Mouse (Mus musculus): ENCODE measurements around the gene Mansc4. TPM values are rescaled to one million over a fixed set of nuclear protein-coding genes. Genes with fewer than 3 reads are reported as not detected.

Mansc4 gene
- polyA plus RNA-seq, 1 experiment = not detected

- H3K4me3 ChIP-seq (ENCODE audit: insufficient read depth, low read depth, low read length) = peak overlapping the region; percentile 85
- H3K4me1 ChIP-seq (ENCODE audit: control insufficient read depth, insufficient read depth, insufficient read length, low read length) = peaks cover 10% of the 10 kb centered on the region
- no peak overlapping the region for H3K27ac ChIP-seq (replicated peaks; ENCODE audit: low read depth, low read length)
These were observed 5.3 kb upstream of the Mansc4 start for GRCm38 (mm10) chr6:147092136-147092535.

- H3K4me3 ChIP-seq (ENCODE audit: insufficient read depth, low read depth, low read length) = peak within 1 kb of the TSS; percentile 85
- peak within 1 kb of the TSS; percentile 69 for H3K27ac ChIP-seq (replicated peaks; ENCODE audit: low read depth, low read length)
- peaks cover 10% of the 10 kb centered on the region for H3K4me1 ChIP-seq (ENCODE audit: control insufficient read depth, insufficient read depth, insufficient read length, low read length)
These were observed 4.6 kb upstream of the Mansc4 start, which contains the start of gene Klhl42 for GRCm38 (mm10) chr6:147091136-147092120. Gene Klhl42, plus strand, starts transcription at chr6:147091379.

- H3K4me1 ChIP-seq (ENCODE audit: control insufficient read depth, insufficient read depth, insufficient read length, low read length) = peaks cover 10% of the 10 kb centered on the region
- no peak overlapping the region for H3K27ac ChIP-seq (replicated peaks; ENCODE audit: low read depth, low read length)
- no peak overlapping the region for H3K4me3 ChIP-seq (ENCODE audit: insufficient read depth, low read depth, low read length)
These were observed 3.4 kb upstream of the Mansc4 start for GRCm38 (mm10) chr6:147090191-147090590.

GRCm38 (mm10) chr6:147088517-147088916, 1.7 kb upstream of the Mansc4 start:
- peaks cover 4% of the 10 kb centered on the region; the same call in 1 of the 2 replicates for H3K4me1 ChIP-seq (ENCODE audit: control insufficient read depth, insufficient read depth, insufficient read length, low read length)
- H3K4me3 ChIP-seq (ENCODE audit: insufficient read depth, low read depth, low read length) = no peak overlapping the region
- H3K27ac ChIP-seq (replicated peaks; ENCODE audit: low read depth, low read length) = no peak overlapping the region

GRCm38 (mm10) chr6:147087736-147088135, 904 bp upstream of the Mansc4 start:
- Histone ChIP-seq H3K4me3 (ENCODE audit: insufficient read depth, low read depth, low read length) (no peak overlapping the region), H3K27ac (replicated peaks; ENCODE audit: low read depth, low read length) (no peak overlapping the region), H3K4me1 (ENCODE audit: control insufficient read depth, insufficient read depth, insufficient read length, low read length) (no peaks in the 10 kb centered on the region; the same call in 1 of the 2 replicates)

GRCm38 (mm10) chr6:147085398-147086040, 1.3 kb downstream of the Mansc4 start:
- no peak overlapping the region for H3K27ac ChIP-seq (replicated peaks; ENCODE audit: low read depth, low read length)
- no peaks in the 10 kb centered on the region for H3K4me1 ChIP-seq (ENCODE audit: control insufficient read depth, insufficient read depth, insufficient read length, low read length)
- no peak overlapping the region for H3K4me3 ChIP-seq (ENCODE audit: insufficient read depth, low read depth, low read length)

GRCm38 (mm10) chr6:147079919-147080318, 6.9 kb downstream of the Mansc4 start:
- no peak overlapping the region for H3K4me3 ChIP-seq (ENCODE audit: insufficient read depth, low read depth, low read length)
- H3K27ac ChIP-seq (replicated peaks; ENCODE audit: low read depth, low read length) = no peak overlapping the region
- no peaks in the 10 kb centered on the region for H3K4me1 ChIP-seq (ENCODE audit: control insufficient read depth, insufficient read depth, insufficient read length, low read length)

GRCm38 (mm10) chr6:147076878-147077277, 10.0 kb downstream of the Mansc4 start:
- Histone ChIP-seq H3K4me1 (ENCODE audit: control insufficient read depth, insufficient read depth, insufficient read length, low read length) (no peaks in the 10 kb centered on the region), H3K27ac (replicated peaks; ENCODE audit: low read depth, low read length) (no peak overlapping the region), H3K4me3 (ENCODE audit: insufficient read depth, low read depth, low read length) (no peak overlapping the region)

- Histone ChIP-seq H3K4me1 (ENCODE audit: control insufficient read depth, insufficient read depth, insufficient read length, low read length) (no peaks in the 10 kb centered on the region), H3K4me3 (ENCODE audit: insufficient read depth, low read depth, low read length) (no peak overlapping the region), H3K27ac (replicated peaks; ENCODE audit: low read depth, low read length) (no peak overlapping the region)
These were observed 10.9 kb downstream of the Mansc4 start for GRCm38 (mm10) chr6:147075808-147076387.

- Histone ChIP-seq H3K4me3 (ENCODE audit: insufficient read depth, low read depth, low read length) (no peak overlapping the region), H3K4me1 (ENCODE audit: control insufficient read depth, insufficient read depth, insufficient read length, low read length) (no peaks in the 10 kb centered on the region), H3K27ac (replicated peaks; ENCODE audit: low read depth, low read length) (no peak overlapping the region)
These were observed 21.9 kb downstream of the Mansc4 start for GRCm38 (mm10) chr6:147064944-147065261.

- H3K27ac ChIP-seq (replicated peaks; ENCODE audit: low read depth, low read length) = peak overlapping the region; percentile 52; the same call in 1 of the 2 replicates
- no peaks in the 10 kb centered on the region for H3K4me1 ChIP-seq (ENCODE audit: control insufficient read depth, insufficient read depth, insufficient read length, low read length)
- no peak overlapping the region for H3K4me3 ChIP-seq (ENCODE audit: insufficient read depth, low read depth, low read length)
These were observed 22.4 kb downstream of the Mansc4 start for GRCm38 (mm10) chr6:147064226-147064943.

- Histone ChIP-seq H3K4me3 (ENCODE audit: insufficient read depth, low read depth, low read length) (no peak overlapping the region), H3K4me1 (ENCODE audit: control insufficient read depth, insufficient read depth, insufficient read length, low read length) (no peaks in the 10 kb centered on the region), H3K27ac (replicated peaks; ENCODE audit: low read depth, low read length) (no peak overlapping the region)
These were observed 24.1 kb downstream of the Mansc4 start for GRCm38 (mm10) chr6:147062694-147063093.

- no peak overlapping the region for H3K4me3 ChIP-seq (ENCODE audit: insufficient read depth, low read depth, low read length)
- no peaks in the 10 kb centered on the region for H3K4me1 ChIP-seq (ENCODE audit: control insufficient read depth, insufficient read depth, insufficient read length, low read length)
- no peak overlapping the region for H3K27ac ChIP-seq (replicated peaks; ENCODE audit: low read depth, low read length)
These were observed 24.8 kb downstream of the Mansc4 start for GRCm38 (mm10) chr6:147062034-147062433.

GRCm38 (mm10) chr6:147061630-147062029, 25.2 kb downstream of the Mansc4 start:
- no peak overlapping the region for H3K4me3 ChIP-seq (ENCODE audit: insufficient read depth, low read depth, low read length)
- no peaks in the 10 kb centered on the region for H3K4me1 ChIP-seq (ENCODE audit: control insufficient read depth, insufficient read depth, insufficient read length, low read length)
- H3K27ac ChIP-seq (replicated peaks; ENCODE audit: low read depth, low read length) = no peak overlapping the region

- Histone ChIP-seq H3K4me1 (ENCODE audit: control insufficient read depth, insufficient read depth, insufficient read length, low read length) (no peaks in the 10 kb centered on the region), H3K27ac (replicated peaks; ENCODE audit: low read depth, low read length) (no peak overlapping the region), H3K4me3 (ENCODE audit: insufficient read depth, low read depth, low read length) (no peak overlapping the region)
These were observed 27.5 kb downstream of the Mansc4 start for GRCm38 (mm10) chr6:147059326-147059725.

Data from brown adipose tissue, adult 24 weeks (tissue).